Mouse (Mus musculus) kidney, adult 11 months (tissue): ENCODE measurements around the gene Troap.
"Not testable (repeated sequence)": the region's sequence is repeated elsewhere in the genome, so short reads cannot be mapped to it uniquely, and the experiment has no call there.

ENCODE experiments used
- DNase-seq: peaks from one replicate; pipeline ENCODE4 v3.0.0; 2022

Troap gene

GRCm38 (mm10) chr15:99040920-99041856, 33.2 kb upstream of the Troap start:
- peak; percentile 34 for DNase-seq

GRCm38 (mm10) chr15:99042334-99042733, 32.0 kb upstream of the Troap start:
- no peak for DNase-seq

- DNase-seq = peak; percentile 78
Observed at GRCm38 (mm10) chr15:99044854-99045253, 29.5 kb upstream of the Troap start.

GRCm38 (mm10) chr15:99045734-99046133, 28.6 kb upstream of the Troap start:
- DNase-seq = not testable (repeated sequence)

GRCm38 (mm10) chr15:99049473-99050253, 24.7 kb upstream of the Troap start:
- DNase-seq = peak; percentile 35

GRCm38 (mm10) chr15:99053373-99053772, 21.0 kb upstream of the Troap start:
- DNase-seq = no peak

GRCm38 (mm10) chr15:99055040-99055439, 19.3 kb upstream of the Troap start, which contains the start of gene Prph:
TSS of gene Prph (plus strand) at chr15:99055174.
- no peak for DNase-seq

- DNase-seq = no peak
Observed at GRCm38 (mm10) chr15:99055511-99055961, 18.8 kb upstream of the Troap start.

GRCm38 (mm10) chr15:99056332-99056731, 18.0 kb upstream of the Troap start:
- DNase-seq = no peak

- no peak for DNase-seq
Observed at GRCm38 (mm10) chr15:99065557-99066165, 8.7 kb upstream of the Troap start.

- DNase-seq = no peak
Observed at GRCm38 (mm10) chr15:99071988-99072387, 2.4 kb upstream of the Troap start.

- peak; percentile 98 for DNase-seq
Observed at GRCm38 (mm10) chr15:99074600-99075333, 392 bp downstream of the Troap start.

- not testable (repeated sequence) for DNase-seq
Observed at GRCm38 (mm10) chr15:99076011-99076410, 1.6 kb downstream of the Troap start.

- no peak for DNase-seq
Observed at GRCm38 (mm10) chr15:99078181-99078910, 4.0 kb downstream of the Troap start.

- no peak for DNase-seq
Observed at GRCm38 (mm10) chr15:99079804-99080203, 5.4 kb downstream of the Troap start.

- DNase-seq = no peak
Observed at GRCm38 (mm10) chr15:99082322-99082721, 7.9 kb downstream of the Troap start.

- no peak for DNase-seq
Observed at GRCm38 (mm10) chr15:99082840-99083239, 8.5 kb downstream of the Troap start.

GRCm38 (mm10) chr15:99083258-99083657, 8.9 kb downstream of the Troap start:
- DNase-seq = no peak

- DNase-seq = peak; percentile 53
Observed at GRCm38 (mm10) chr15:99083867-99084557, 9.6 kb downstream of the Troap start.

- DNase-seq = no peak
Observed at GRCm38 (mm10) chr15:99084618-99085017, 10.2 kb downstream of the Troap start.

GRCm38 (mm10) chr15:99085997-99086396, 11.6 kb downstream of the Troap start:
- no peak for DNase-seq
